Mouse (Mus musculus) cerebellum, postnatal 36 days (tissue): ENCODE measurements around the gene Fgfr2.
A peak's percentile ranks its signal among the peaks of the same experiment; 100 is the strongest.
"Not testable (repeated sequence)": the region's sequence is repeated elsewhere in the genome, so short reads cannot be mapped to it uniquely, and the experiment has no call there.

Experiments used
- DNase-seq, 2 experiments: peaks; one replicate each; pipeline ENCODE4 v3.0.0; 2021 to 2022; ENCODE audit warnings: mixed read lengths in 2 of 2

Gene Fgfr2

GRCm38 (mm10) chr7:130545893-130546292, 2577.3 kb downstream of the Fgfr2 start:
- no peak for DNase-seq

GRCm38 (mm10) chr7:130545401-130545800, 2577.7 kb downstream of the Fgfr2 start:
- DNase-seq, result no peak

GRCm38 (mm10) chr7:130543181-130543580, 2580.0 kb downstream of the Fgfr2 start:
- DNase-seq, result no peak

GRCm38 (mm10) chr7:130540176-130540575, 2583.0 kb downstream of the Fgfr2 start:
- DNase-seq, result no peak

GRCm38 (mm10) chr7:130537068-130537467, 2586.1 kb downstream of the Fgfr2 start:
- no peak for DNase-seq

GRCm38 (mm10) chr7:130535174-130535573, 2588.0 kb downstream of the Fgfr2 start:
- DNase-seq, result no peak

GRCm38 (mm10) chr7:130533316-130534260, 2589.6 kb downstream of the Fgfr2 start:
- peak; percentile 89 to 94 for DNase-seq

- not testable (repeated sequence) for DNase-seq
These were observed 2592.0 kb downstream of the Fgfr2 start for GRCm38 (mm10) chr7:130531138-130531537.

- DNase-seq, result no peak
These were observed 2595.8 kb downstream of the Fgfr2 start for GRCm38 (mm10) chr7:130527306-130527705.

GRCm38 (mm10) chr7:130523451-130523850, 2599.7 kb downstream of the Fgfr2 start:
- DNase-seq, result no peak

GRCm38 (mm10) chr7:130520812-130521422, 2602.2 kb downstream of the Fgfr2 start:
- no peak for DNase-seq

- no peak for DNase-seq
These were observed 2603.1 kb downstream of the Fgfr2 start, which contains the start of gene Ate1 for GRCm38 (mm10) chr7:130520049-130520425. Ate1 (minus strand) TSS chr7:130520369.

GRCm38 (mm10) chr7:130519096-130520048, 2603.8 kb downstream of the Fgfr2 start:
- DNase-seq, result peak; percentile 97 to 98

- peak; percentile 13 to 16 for DNase-seq
These were observed 2604.7 kb downstream of the Fgfr2 start for GRCm38 (mm10) chr7:130518213-130519095.

- no peak for DNase-seq
These were observed 2612.9 kb downstream of the Fgfr2 start for GRCm38 (mm10) chr7:130510243-130510642.

- DNase-seq, result no peak
These were observed 2620.1 kb downstream of the Fgfr2 start for GRCm38 (mm10) chr7:130503006-130503405.

GRCm38 (mm10) chr7:130501499-130501898, 2621.7 kb downstream of the Fgfr2 start:
- DNase-seq, result no peak

GRCm38 (mm10) chr7:130493346-130493745, 2629.8 kb downstream of the Fgfr2 start:
- no peak for DNase-seq

GRCm38 (mm10) chr7:130492026-130492425, 2631.1 kb downstream of the Fgfr2 start:
- no peak for DNase-seq

- DNase-seq, result not testable (repeated sequence)
These were observed 2644.1 kb downstream of the Fgfr2 start for GRCm38 (mm10) chr7:130479003-130479402.

- peak; percentile 30 to 52 for DNase-seq
These were observed 2647.2 kb downstream of the Fgfr2 start for GRCm38 (mm10) chr7:130475970-130476369.

- DNase-seq, result no peak
These were observed 2649.3 kb downstream of the Fgfr2 start for GRCm38 (mm10) chr7:130473881-130474280.
